Mouse (Mus musculus): ENCODE data around the gene Mpp6. TPM values are rescaled to one million over a fixed set of nuclear protein-coding genes. Genes with fewer than 3 reads are reported as not detected.

Gene Mpp6
- polyA plus RNA-seq (2015; fragmentation: Illumina TruSeq; extraction: RNeasy Lipid Tissue Mini Kit (QIAGEN cat#74804); ENCODE audit: low read depth, low replicate concordance): 52.3 TPM

GRCm38 (mm10) chr6:50109757-50110378 is at the start of gene Mpp6:
TSS of gene Mpp6 (plus strand) at chr6:50110241.

Other genes with a start within 250 kb of the Mpp6 start
- 14.6 TPM for gene Gsdme, start 153.6 kb downstream of the Mpp6 start, polyA plus RNA-seq (2015; fragmentation: Illumina TruSeq; extraction: RNeasy Lipid Tissue Mini Kit (QIAGEN cat#74804); ENCODE audit: low read depth, low replicate concordance)